Mouse (Mus musculus): ENCODE measurements around the gene BC003965. TPM values are rescaled to one million over a fixed set of nuclear protein-coding genes. Genes with fewer than 3 reads are reported as not detected.

BC003965 gene
- polyA plus RNA-seq, 1 experiment = 12.2 TPM

DNA sequence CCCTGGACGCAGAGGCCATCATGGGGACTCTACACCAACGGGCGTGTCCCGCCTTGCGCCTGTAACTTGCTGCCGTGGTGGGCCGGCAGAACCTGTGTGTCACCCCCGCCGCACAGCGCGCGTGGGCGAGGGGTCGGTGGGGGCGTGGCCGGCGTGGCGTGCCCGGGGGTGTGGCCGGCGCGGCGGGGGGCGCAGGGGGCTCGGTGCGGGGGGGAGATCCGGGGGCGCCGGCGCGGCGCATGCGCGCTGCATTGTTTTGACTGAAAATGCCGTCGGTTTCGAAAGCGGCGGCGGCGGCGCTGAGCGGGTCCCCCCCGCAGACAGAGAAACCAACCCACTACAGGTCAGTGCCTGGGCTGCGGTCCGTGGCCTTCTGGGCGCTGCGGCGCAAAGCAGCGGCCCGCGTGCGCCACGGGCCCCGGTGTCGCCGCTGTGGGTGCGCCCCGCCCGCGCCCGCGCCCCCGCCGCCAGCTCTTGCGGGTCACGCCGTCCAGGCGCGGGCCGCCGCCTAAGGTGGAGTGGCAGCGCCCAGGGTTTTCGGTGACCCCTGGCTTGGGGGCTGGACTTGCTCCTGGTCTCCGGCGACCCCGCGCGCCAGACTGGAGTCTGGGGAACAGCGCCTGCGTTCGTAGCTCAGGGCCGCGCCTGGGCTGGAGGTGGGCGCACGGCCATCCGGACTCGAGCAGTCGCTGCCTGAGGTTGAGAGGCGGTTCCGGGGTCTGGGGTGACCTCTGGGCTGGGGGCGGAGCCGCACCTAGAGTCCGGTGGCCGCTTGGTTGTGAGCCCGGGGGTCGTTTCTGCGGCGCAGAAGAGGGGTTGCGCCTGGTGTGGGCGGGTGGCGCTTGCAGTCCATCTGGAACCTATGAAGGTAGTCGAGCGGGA is 4.0 kb downstream of the BC003965 start, which contains the start of gene Unkl:
Unkl (plus strand) TSS at position 248 of the 882 bp plus-strand sequence.
- Histone ChIP-seq H3K4me3 (ENCODE audit: insufficient read depth, low read depth, low read length) (peak within 1 kb of the TSS; percentile 83), H3K27me3 (replicated peaks; ENCODE audit: control insufficient read depth, insufficient read depth, low read length) (no peaks in the 10 kb centered on the region), H3K4me1 (ENCODE audit: control insufficient read depth, insufficient read depth, low read length) (peaks cover 3% of the 10 kb centered on the region; the same call in 1 of the 2 replicates), H3K36me3 (ENCODE audit: control insufficient read depth, insufficient read depth, low read length) (no peaks in the 10 kb centered on the region), H3K27ac (ENCODE audit: insufficient read depth, low read depth, low read length) (peak within 1 kb of the TSS; percentile 62)
- peak; percentile 70 for DNase-seq
- TF ChIP-seq POLR2A (IDR thresholded peaks at IDR 0.05; ENCODE audit: low read depth, low read length) (no peak), CTCF (conservative IDR thresholded peaks at IDR 0.05; ENCODE audit: insufficient read depth, insufficient read length, low read depth, low read length) (no peak)
- WGBS = 1% methylated on average over 104 of the region's 104 CpGs

DNA sequence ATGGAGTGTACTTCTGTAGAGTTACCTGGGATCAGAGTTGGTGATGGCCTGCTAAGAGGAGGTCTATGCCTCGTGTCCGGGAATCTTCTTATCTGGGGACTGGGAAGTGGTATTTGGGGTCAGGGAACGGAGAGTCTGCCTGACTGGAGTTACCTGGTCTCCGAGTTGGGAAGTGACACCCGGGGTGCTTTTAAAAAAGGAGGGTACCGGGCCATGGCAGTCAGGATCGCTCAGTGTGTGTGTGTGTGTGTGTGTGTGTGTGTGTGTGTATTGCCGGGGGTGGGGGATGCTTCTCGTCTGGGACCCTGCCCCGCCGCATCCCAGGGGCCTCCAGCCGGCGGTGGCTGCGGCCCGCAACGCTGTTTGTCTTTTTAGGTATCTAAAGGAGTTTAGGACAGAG is 4.7 kb downstream of the BC003965 start:
- 3% methylated on average over 16 of the region's 16 CpGs for WGBS
- no peaks in the 10 kb centered on the region for H3K27me3 ChIP-seq (replicated peaks; ENCODE audit: control insufficient read depth, insufficient read depth, low read length)

DNA sequence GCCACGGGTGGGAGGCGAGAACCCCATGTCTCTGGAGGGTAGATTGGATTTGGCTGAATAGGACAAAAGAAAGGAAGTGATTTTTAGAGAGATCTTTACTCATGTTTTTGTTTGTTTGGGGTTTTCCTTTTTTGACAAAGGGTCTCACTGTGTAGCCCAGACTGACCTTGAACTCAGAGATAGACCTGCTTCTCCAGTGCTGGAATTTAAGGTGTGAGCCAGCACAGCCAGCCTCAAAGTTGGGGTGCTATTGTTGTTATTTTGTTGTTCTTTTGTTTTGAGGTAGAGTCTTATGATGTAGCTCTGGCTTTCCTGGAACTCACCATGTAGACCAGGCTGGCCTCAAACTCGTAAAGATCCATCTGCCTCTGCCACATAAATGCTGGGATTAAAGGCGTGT is 18.0 kb downstream of the BC003965 start:
- 97% methylated on average over 4 of the region's 4 CpGs for WGBS
- H3K4me3 ChIP-seq (ENCODE audit: insufficient read depth, low read depth, low read length) = no peak overlapping the region
- no peak for TF ChIP-seq POLR2A (IDR thresholded peaks at IDR 0.05; ENCODE audit: low read depth, low read length)
- TF ChIP-seq CTCF (conservative IDR thresholded peaks at IDR 0.05; ENCODE audit: insufficient read depth, insufficient read length, low read depth, low read length) = no peak
- H3K4me1 ChIP-seq (ENCODE audit: control insufficient read depth, insufficient read depth, low read length) = no peaks in the 10 kb centered on the region
- H3K36me3 ChIP-seq (ENCODE audit: control insufficient read depth, insufficient read depth, low read length) = no peaks in the 10 kb centered on the region; the same call in 1 of the 2 replicates
- no peaks in the 10 kb centered on the region for H3K27me3 ChIP-seq (replicated peaks; ENCODE audit: control insufficient read depth, insufficient read depth, low read length)
- H3K27ac ChIP-seq (ENCODE audit: insufficient read depth, low read depth, low read length) = no peak overlapping the region
- DNase-seq = no peak

More for the DNA sequence above, 4.7 kb downstream of the BC003965 start:
- no peaks in the 10 kb centered on the region; the same call in 1 of the 2 replicates for H3K4me1 ChIP-seq (ENCODE audit: control insufficient read depth, insufficient read depth, low read length)
- DNase-seq = peak; percentile 8
- no peak overlapping the region for H3K27ac ChIP-seq (ENCODE audit: insufficient read depth, low read depth, low read length)
- no peaks in the 10 kb centered on the region for H3K36me3 ChIP-seq (ENCODE audit: control insufficient read depth, insufficient read depth, low read length)
- TF ChIP-seq POLR2A (IDR thresholded peaks at IDR 0.05; ENCODE audit: low read depth, low read length) (no peak), CTCF (conservative IDR thresholded peaks at IDR 0.05; ENCODE audit: insufficient read depth, insufficient read length, low read depth, low read length) (no peak)
- H3K4me3 ChIP-seq (ENCODE audit: insufficient read depth, low read depth, low read length) = peak overlapping the region; percentile 83

DNA sequence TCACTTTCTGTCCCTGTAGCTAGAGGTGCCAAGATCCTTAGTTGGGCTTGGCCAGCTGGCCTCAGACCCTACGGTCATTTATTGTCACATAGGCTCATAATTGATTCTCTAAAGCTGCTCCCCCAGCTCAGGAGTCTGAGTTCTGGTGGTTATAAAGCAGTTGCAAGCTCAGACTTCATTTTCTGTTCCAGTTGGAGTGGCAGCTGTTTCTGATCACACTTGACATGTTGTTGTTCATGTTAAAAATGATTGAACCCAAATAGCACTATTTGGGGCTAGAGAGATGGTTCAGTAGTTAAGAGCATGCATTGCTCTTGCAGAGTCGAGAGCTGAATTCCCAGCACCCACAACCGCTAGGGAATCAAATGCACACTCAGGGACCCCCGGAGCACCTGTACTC is 25.7 kb downstream of the BC003965 start:
- peak overlapping the region; percentile 30 for H3K27ac ChIP-seq (ENCODE audit: insufficient read depth, low read depth, low read length)
- no peaks in the 10 kb centered on the region; the same call in 1 of the 2 replicates for H3K36me3 ChIP-seq (ENCODE audit: control insufficient read depth, insufficient read depth, low read length)
- H3K4me1 ChIP-seq (ENCODE audit: control insufficient read depth, insufficient read depth, low read length) = peaks cover 3% of the 10 kb centered on the region; the same call in 1 of the 2 replicates
- no peak overlapping the region for H3K4me3 ChIP-seq (ENCODE audit: insufficient read depth, low read depth, low read length)
- DNase-seq = peak; percentile 55
- no peaks in the 10 kb centered on the region for H3K27me3 ChIP-seq (replicated peaks; ENCODE audit: control insufficient read depth, insufficient read depth, low read length)
- 80% methylated on average over 4 of the region's 4 CpGs for WGBS
- TF ChIP-seq POLR2A (IDR thresholded peaks at IDR 0.05; ENCODE audit: low read depth, low read length) (no peak), CTCF (conservative IDR thresholded peaks at IDR 0.05; ENCODE audit: insufficient read depth, insufficient read length, low read depth, low read length) (no peak)

DNA sequence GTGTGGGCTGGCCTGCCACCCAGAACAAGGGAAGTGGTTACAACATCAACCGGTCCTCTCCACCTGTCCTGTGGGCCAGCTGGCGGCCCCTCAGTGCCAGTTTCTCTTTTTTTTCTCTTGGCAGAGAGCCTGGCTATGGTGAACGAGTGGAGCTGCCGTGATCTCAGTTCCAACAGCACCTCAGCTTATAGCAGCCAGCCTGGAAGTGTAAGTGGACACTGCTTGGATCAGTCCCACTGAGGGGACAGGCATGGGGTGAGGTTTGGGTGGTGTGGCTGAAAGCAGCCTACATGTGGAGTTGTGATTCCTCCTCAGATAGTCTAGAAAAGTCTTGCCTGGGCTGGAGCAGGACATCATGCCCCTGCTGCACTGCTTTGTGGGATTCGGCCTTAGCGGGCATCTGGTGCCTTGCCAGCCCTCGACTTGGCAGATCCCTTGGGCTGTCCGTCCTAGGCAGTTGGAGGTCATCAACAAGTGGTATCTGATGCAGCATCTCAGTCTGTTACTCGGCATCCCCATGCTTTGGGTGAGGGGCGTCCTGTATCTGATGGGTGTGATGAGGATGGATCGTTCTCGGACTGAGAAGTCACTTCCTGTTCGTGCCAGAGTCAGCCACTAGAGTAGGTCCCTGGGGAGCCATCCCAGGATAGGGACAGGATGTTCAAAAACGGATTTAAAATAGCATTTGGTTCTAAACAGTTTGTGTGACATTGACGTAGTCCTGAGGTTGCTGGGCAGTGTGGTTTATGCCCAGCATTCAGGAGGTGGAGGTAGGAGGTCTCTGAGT is 26.5 kb downstream of the BC003965 start:
- Histone ChIP-seq H3K4me3 (ENCODE audit: insufficient read depth, low read depth, low read length) (no peak overlapping the region), H3K36me3 (ENCODE audit: control insufficient read depth, insufficient read depth, low read length) (peaks cover 2% of the 10 kb centered on the region; the same call in 1 of the 2 replicates), H3K4me1 (ENCODE audit: control insufficient read depth, insufficient read depth, low read length) (peaks cover 3% of the 10 kb centered on the region; the same call in 1 of the 2 replicates), H3K27me3 (replicated peaks; ENCODE audit: control insufficient read depth, insufficient read depth, low read length) (no peaks in the 10 kb centered on the region), H3K27ac (ENCODE audit: insufficient read depth, low read depth, low read length) (peak overlapping the region; percentile 60)
- TF ChIP-seq CTCF (conservative IDR thresholded peaks at IDR 0.05; ENCODE audit: insufficient read depth, insufficient read length, low read depth, low read length) (no peak), POLR2A (IDR thresholded peaks at IDR 0.05; ENCODE audit: low read depth, low read length) (no peak)
- 68% methylated on average over 15 of the region's 15 CpGs for WGBS
- peak; percentile 87 for DNase-seq

DNA sequence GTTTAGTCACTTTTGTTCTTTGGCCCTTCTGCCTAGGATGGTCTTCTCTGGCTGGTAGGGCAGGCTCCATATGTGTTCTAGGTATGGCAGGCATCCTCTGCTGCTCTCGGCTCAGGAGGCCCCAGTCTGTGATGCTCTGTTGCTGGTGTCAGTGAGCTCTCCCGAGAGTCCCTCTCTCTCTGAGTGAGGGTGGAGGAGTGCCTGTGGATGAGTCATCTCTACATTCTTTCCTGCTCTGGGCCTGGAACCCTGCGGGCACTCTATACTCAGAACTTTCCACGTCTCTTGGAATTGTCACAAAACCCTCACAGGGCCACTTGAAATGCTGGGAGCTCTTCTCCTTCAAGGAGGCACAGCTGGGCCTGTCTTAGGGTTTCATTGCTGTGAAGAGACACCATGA is 27.4 kb downstream of the BC003965 start:
- H3K36me3 ChIP-seq (ENCODE audit: control insufficient read depth, insufficient read depth, low read length) = peaks cover 2% of the 10 kb centered on the region; the same call in 1 of the 2 replicates
- H3K27ac ChIP-seq (ENCODE audit: insufficient read depth, low read depth, low read length) = peak overlapping the region; percentile 60
- H3K4me1 ChIP-seq (ENCODE audit: control insufficient read depth, insufficient read depth, low read length) = peaks cover 3% of the 10 kb centered on the region; the same call in 1 of the 2 replicates
- H3K27me3 ChIP-seq (replicated peaks; ENCODE audit: control insufficient read depth, insufficient read depth, low read length) = no peaks in the 10 kb centered on the region
- no peak overlapping the region for H3K4me3 ChIP-seq (ENCODE audit: insufficient read depth, low read depth, low read length)
- no peak for DNase-seq
- TF ChIP-seq CTCF (conservative IDR thresholded peaks at IDR 0.05; ENCODE audit: insufficient read depth, insufficient read length, low read depth, low read length) (no peak), POLR2A (IDR thresholded peaks at IDR 0.05; ENCODE audit: low read depth, low read length) (no peak)
- 66% methylated on average over 4 of the region's 4 CpGs for WGBS

All from kidney, adult 2 months (tissue).